Mouse (Mus musculus) C2C12 (cell line): ENCODE data around the gene Mlxip.

Experiments
- CTCF ChIP-seq: IDR thresholded peaks from one replicate; pipeline ENCODE4 v1.5.1; 2011; ENCODE audit not compliant: control insufficient read depth, insufficient read depth, insufficient read length
- MAX ChIP-seq: IDR thresholded peaks from one replicate; pipeline ENCODE4 v1.6.1; 2011; ENCODE audit warnings: mild to moderate bottlenecking, control low read depth
- MYOD1 ChIP-seq: IDR thresholded peaks from one replicate; pipeline ENCODE4 v1.6.1; 2011; ENCODE audit warnings: low read depth; ENCODE audit not compliant: control insufficient read depth, insufficient read length
- USF1 ChIP-seq: IDR thresholded peaks from one replicate; pipeline ENCODE4 v1.6.1; 2011; ENCODE audit warnings: low read depth, mild to moderate bottlenecking, control low read depth, moderate library complexity

- TF ChIP-seq MAX (no peak), CTCF (no peak), MYOD1 (no peak), USF1 (no peak)
Observed at GRCm38 (mm10) chr5:123350386-123350785, 44.2 kb upstream of the Mlxip start.
